Mouse (Mus musculus): ENCODE results near the gene Ufsp1.

DNA sequence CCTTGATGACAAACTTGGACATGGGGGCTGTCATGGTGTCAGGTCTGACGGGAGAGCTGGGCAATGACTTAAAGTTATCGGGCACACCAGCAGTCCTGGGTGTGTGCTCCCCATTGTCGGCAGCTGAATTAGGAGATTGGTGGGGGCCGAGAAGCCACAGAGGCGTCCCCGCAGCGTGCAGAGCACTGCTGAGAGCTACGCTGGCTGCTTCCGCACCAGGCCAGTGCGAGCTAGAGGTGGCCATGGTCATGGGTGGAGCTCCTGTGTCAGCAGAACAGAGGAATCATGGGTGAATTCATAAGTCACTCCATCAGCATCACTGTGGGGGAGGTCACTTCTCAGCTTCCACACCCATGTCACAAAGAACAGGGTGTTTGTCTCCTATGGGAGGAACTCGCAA is 29.6 kb upstream of the Ufsp1 start:
- TF ChIP-seq CTCF (IDR thresholded peaks at IDR 0.05; ENCODE audit: insufficient read depth, low read length) (no peak), POLR2A (IDR thresholded peaks at IDR 0.05; ENCODE audit: borderline replicate concordance, extremely low read depth, low read depth, low read length) (no peak)
